Mouse (Mus musculus) spleen, adult 18-20 months (tissue): ENCODE results near the gene Lmo2.
"Not testable (repeated sequence)": the region's sequence is repeated elsewhere in the genome, so short reads cannot be mapped to it uniquely, and the experiment has no call there.

ENCODE experiments used
- DNase-seq, 2 experiments: peaks; one replicate each; pipeline ENCODE4 v3.0.0; 2022; ENCODE audit warnings: mixed read lengths in 2 of 2

Lmo2 gene

GRCm38 (mm10) chr2:103983146-103983545 is 25.4 kb downstream of the Lmo2 start:
- DNase-seq: no peak

DNA sequence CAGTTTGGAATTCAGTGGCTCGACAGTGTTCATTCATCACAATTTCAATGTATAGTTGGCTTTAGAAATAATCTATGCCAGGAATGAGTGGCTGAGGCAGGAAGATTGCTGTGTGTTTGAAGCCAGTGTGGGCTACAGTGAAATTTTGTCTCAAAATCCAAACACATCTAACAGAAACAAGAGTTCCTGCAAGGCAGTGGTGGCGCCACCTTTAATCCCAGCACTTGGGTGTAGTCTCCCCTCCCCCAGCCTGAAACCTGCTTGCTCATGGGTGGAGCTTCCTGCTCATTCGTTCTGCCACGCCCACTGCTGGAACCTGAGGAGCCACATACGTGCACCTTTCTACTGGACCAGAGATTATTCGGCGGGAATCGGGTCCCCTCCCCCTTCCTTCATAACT is 29.8 kb downstream of the Lmo2 start:
- DNase-seq: not testable (repeated sequence)

DNA sequence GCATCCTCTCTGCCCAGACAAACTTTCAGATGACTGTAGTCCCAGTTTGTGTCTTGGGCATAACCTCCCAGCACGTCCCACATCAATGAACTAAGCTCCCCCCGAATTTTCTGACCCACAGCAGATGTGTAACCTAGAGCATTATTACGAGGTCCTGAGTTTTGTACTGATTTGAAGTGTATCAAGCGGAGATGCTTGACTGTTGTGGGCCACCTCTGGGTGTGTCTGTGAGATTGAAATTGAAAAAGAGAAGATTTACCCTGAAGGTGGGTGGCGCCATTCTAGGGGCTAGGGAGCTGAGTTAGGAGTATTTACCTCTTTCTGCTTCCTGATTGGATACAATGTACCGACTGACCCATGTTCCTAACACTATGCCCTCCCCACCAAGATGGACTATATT is 31.9 kb downstream of the Lmo2 start:
- no peak for DNase-seq

- DNase-seq: no peak
Measured at GRCm38 (mm10) chr2:103991303-103991702, 33.5 kb downstream of the Lmo2 start.

- DNase-seq: no peak
Measured at GRCm38 (mm10) chr2:103992162-103992561, 34.4 kb downstream of the Lmo2 start.

- no peak for DNase-seq
Measured at GRCm38 (mm10) chr2:103992618-103993332, 35.0 kb downstream of the Lmo2 start.

GRCm38 (mm10) chr2:104001076-104001475 is 43.3 kb downstream of the Lmo2 start:
- no peak for DNase-seq

DNA sequence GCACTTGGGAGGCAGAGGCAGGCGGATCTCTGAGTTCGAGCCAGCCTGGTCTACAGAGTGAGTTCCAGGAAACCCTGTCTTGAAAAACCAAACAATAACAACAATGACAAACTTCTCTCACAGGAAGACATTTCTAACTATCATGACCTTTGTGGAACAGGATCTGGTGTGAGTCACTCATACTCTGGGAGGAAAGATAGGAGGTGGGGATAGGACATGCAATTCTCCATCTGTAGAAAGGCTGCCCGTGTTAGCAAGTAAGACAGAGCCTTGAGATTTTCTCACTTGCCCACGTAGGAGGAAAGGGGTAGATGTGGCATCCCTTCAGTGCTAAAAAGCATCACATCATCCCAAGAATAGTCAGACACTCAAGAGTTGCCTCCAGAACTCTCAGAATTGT is 44.1 kb downstream of the Lmo2 start:
- no peak for DNase-seq

GRCm38 (mm10) chr2:104002711-104003413 is 45.1 kb downstream of the Lmo2 start:
- DNase-seq: peak; percentile 31 to 62

- DNase-seq: no peak
Measured at GRCm38 (mm10) chr2:104007793-104008519, 50.2 kb downstream of the Lmo2 start.

DNA sequence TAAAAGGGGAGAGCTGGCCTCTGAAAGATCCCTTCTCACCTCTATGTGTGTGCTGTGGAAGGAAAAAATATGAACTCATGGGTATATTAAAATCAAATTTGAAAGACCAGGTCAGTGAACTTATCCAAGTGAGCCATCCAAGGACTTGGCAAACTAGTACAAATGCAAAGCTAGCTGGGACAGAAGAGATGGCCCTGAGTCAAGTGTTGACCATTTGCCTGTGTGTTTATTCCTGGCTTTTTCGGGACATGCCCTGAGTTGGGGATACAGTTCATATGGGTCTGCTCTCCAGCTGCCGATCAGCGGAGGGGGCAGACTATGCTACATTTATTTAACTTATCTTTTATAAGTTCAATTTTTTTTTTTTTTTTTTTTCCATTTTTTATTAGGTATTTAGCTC is 51.1 kb downstream of the Lmo2 start:
- not testable (repeated sequence) for DNase-seq

- DNase-seq: no peak
Measured at GRCm38 (mm10) chr2:104023096-104023495, 65.3 kb downstream of the Lmo2 start.

- no peak for DNase-seq
Measured at GRCm38 (mm10) chr2:104024656-104025055, 66.9 kb downstream of the Lmo2 start.

- DNase-seq: peak; percentile 84 to 89
Measured at GRCm38 (mm10) chr2:104027458-104028138, 69.8 kb downstream of the Lmo2 start, which contains the start of gene Fbxo3. Gene Fbxo3 (plus strand): TSS chr2:104027721.

DNA sequence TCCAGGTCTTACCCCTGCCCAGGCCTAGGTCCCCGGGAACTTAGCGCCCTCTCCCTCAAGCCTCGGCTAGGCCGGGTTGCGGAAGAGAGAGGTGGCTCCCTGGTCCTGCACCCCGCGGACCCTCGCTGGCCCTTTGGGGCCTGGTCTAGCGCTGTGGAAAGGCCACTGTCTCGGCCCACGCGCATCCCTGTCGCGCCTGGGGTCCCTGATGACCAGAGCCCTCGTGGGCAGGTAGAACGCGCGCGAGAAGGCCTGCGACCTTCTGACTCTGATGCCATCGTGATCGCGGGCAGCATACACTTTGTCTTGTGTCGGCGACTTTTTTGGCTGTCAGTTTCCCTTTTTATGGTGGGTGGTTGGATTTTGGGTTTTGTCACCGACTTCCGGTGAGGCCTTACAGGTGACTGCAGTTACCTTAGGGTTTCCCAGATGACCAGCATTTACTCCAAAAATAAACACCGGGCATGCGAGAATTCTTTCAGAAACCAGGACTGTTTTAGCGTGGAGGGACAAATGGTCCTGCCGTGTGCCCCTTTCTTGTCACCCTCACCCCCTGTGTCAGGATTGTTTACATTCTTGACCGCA is 70.4 kb downstream of the Lmo2 start, which contains the start of gene 4931422A03Rik:
Gene 4931422A03Rik (minus strand): TSS at position 223 of the 585 bp plus-strand sequence.
- DNase-seq: no peak

GRCm38 (mm10) chr2:104029074-104029473 is 71.3 kb downstream of the Lmo2 start:
- no peak for DNase-seq

DNA sequence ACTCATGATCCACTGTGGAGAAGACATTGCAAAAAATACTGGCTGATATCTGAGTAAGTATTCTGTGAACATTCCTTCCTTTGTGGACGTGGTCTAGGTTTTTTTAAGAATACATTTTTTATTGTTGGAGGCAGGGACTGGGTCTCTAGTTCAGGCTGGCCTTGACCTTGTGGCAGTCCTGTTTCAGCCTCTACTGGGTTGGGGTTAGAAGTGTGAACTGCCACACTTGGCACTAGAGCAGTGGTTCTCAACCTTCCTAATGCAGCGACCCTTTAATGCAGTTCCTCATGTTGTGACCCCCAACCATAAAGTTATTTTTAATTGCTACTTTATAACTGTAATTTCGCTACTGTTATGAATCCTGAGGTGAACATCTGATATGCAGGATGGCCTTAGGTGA is 72.6 kb downstream of the Lmo2 start:
- DNase-seq: no peak
